10 mouse cellular contexts compared by ENCODE assay signal in the genomic region with DNA sequence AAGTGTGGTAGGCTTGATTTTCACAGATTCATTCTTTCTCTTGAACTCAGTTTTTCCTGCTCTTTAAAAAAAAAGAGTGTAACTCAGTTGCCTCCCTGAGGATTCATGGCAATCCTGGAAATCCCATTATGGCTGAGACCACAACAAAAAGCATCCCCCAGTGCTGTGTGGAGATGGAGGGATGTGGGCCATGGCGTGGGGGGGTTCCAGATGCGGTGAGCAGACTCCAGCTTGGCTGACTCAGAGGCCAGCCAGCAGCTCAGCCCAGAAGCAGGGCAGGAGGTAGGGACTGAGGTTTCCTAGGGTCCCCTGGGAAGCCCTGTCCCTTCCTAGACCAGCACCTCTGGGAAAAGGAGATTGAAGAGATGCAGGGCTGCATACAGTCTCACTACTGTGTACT. TPM values are rescaled to one million over a fixed set of nuclear protein-coding genes. Genes with fewer than 3 reads are reported as not detected.
DNase-seq lines count a peak whose midpoint lies in the region; ATAC-seq and TF ChIP-seq lines count a peak whose summit lies in the region.
"Had no signal": no experiment of that assay in that cellular context is flagged by ENCODE, and none has a peak within 500 bp of the region (broad histone marks: within the 10 kb centered on the region; RNA-seq: fewer than 3 reads in every experiment).

No protein-coding gene starts in this region.

- H3K4me1 ChIP-seq in heart, embryonic 14.5 days (ENCODE audit: control insufficient read depth in 2 of 2, insufficient read depth in 2 of 2, low read length in 2 of 2) = peaks cover 24 to 26% of the 10 kb centered on the region in 2 experiments
- peaks cover 23% of the 10 kb centered on the region for H3K4me1 ChIP-seq in cortical plate, adult 2 months (ENCODE audit: control insufficient read depth, insufficient read depth, low read length)
- 0 out of 2 replicates have a peak, but pooled peaks cover 7% of the 10 kb centered on the region for H3K4me1 ChIP-seq in intestine, postnatal 0 days (replicated peaks; ENCODE audit: control insufficient read depth, insufficient read depth, low read length)
- H3K4me1 ChIP-seq in kidney, embryonic 16.5 days (ENCODE audit: insufficient read depth, low read length) = peaks cover 20% of the 10 kb centered on the region
- H3K4me1 ChIP-seq in kidney, adult 2 months (ENCODE audit: control insufficient read depth, insufficient read depth, low read length) = peaks cover 24% of the 10 kb centered on the region

- no peaks in the 10 kb centered on the region for H3K27me3 ChIP-seq in heart, embryonic 14.5 days (ENCODE audit: control insufficient read depth, insufficient read depth, low read length)
- H3K27me3 ChIP-seq in intestine, postnatal 0 days (replicated peaks; ENCODE audit: control insufficient read depth, insufficient read depth, low read length) = no peaks in the 10 kb centered on the region
- H3K27me3 ChIP-seq in kidney, embryonic 16.5 days (ENCODE audit: insufficient read depth, low read length) = no peaks in the 10 kb centered on the region
- no peaks in the 10 kb centered on the region for H3K27me3 ChIP-seq in kidney, adult 2 months (replicated peaks; ENCODE audit: control insufficient read depth, insufficient read depth, low read length)

- no peaks in the 10 kb centered on the region for H3K9me3 ChIP-seq in heart, embryonic 14.5 days (ENCODE audit: control insufficient read depth, low read length)
- no peaks in the 10 kb centered on the region for H3K9me3 ChIP-seq in intestine, postnatal 0 days (ENCODE audit: control insufficient read depth)
- H3K9me3 ChIP-seq in kidney, embryonic 16.5 days (ENCODE audit: low read length) = no peaks in the 10 kb centered on the region

- no peak for TF ChIP-seq CTCF in cortical plate, adult 2 months (IDR thresholded peaks at IDR 0.05; ENCODE audit: extremely low read depth, insufficient read depth, low read length)
- TF ChIP-seq CTCF in intestine, postnatal 0 days (IDR thresholded peaks at IDR 0.05; ENCODE audit: low read depth) = no peak
- no peak for TF ChIP-seq CTCF in kidney, adult 2 months (conservative IDR thresholded peaks at IDR 0.05; ENCODE audit: insufficient read depth, insufficient read length, low read depth, low read length)

- H3K4me3 ChIP-seq in heart, embryonic 14.5 days (ENCODE audit: control insufficient read depth in 1 of 2, insufficient read depth in 1 of 2, low read depth in 1 of 2, low read length in 2 of 2) = no peak overlapping the region
- no peak overlapping the region for H3K4me3 ChIP-seq in cortical plate, adult 2 months (ENCODE audit: insufficient read depth, low read length)
- no peak overlapping the region for H3K4me3 ChIP-seq in intestine, postnatal 0 days (ENCODE audit: low read depth, low read length)
- H3K4me3 ChIP-seq in kidney, embryonic 16.5 days (ENCODE audit: low read length) = no peak overlapping the region
- no peak overlapping the region for H3K4me3 ChIP-seq in kidney, adult 2 months (ENCODE audit: insufficient read depth, low read depth, low read length)

- 50% methylated on average over 2 of the region's 2 CpGs for WGBS in heart, embryonic 14.5 days
- 60% methylated on average over 2 of the region's 2 CpGs for WGBS in intestine, postnatal 0 days
- WGBS in kidney, embryonic 16.5 days = 63% methylated on average over 2 of the region's 2 CpGs
- 75% methylated on average over 2 of the region's 2 CpGs for WGBS in kidney, adult 2 months

- H3K36me3 ChIP-seq in heart, embryonic 14.5 days (ENCODE audit: control insufficient read depth, insufficient read depth, low read length) = peaks cover 3% of the 10 kb centered on the region; the same call in 1 of the 2 replicates
- H3K36me3 ChIP-seq in intestine, postnatal 0 days (ENCODE audit: control insufficient read depth, insufficient read depth) = peaks cover 9% of the 10 kb centered on the region; the same call in 1 of the 2 replicates
- H3K36me3 ChIP-seq in kidney, embryonic 16.5 days (ENCODE audit: insufficient read depth, low read length) = no peaks in the 10 kb centered on the region
- no peaks in the 10 kb centered on the region for H3K36me3 ChIP-seq in kidney, adult 2 months (ENCODE audit: control insufficient read depth, insufficient read depth, low read length)

- H3K4me2 ChIP-seq in heart, embryonic 14.5 days (ENCODE audit: low read length) = 0 out of 2 replicates have a peak overlapping the region, but pooled peaks have one; percentile 45
- no peak overlapping the region for H3K4me2 ChIP-seq in intestine, postnatal 0 days (replicated peaks; ENCODE audit: low read depth)
- H3K4me2 ChIP-seq in kidney, embryonic 16.5 days (replicated peaks; ENCODE audit: low read depth, low read length) = no peak overlapping the region

- peak overlapping the region; percentile 80 to 87 for H3K27ac ChIP-seq in heart, embryonic 14.5 days (replicated peaks in 1 of 2; ENCODE audit: control insufficient read depth in 1 of 2, insufficient read depth in 1 of 2, low read depth in 2 of 2, low read length in 2 of 2)
- 0 out of 2 replicates have a peak overlapping the region, but pooled peaks have one; percentile 25 for H3K27ac ChIP-seq in cortical plate, adult 2 months (ENCODE audit: insufficient read depth, low read length)
- H3K27ac ChIP-seq in intestine, postnatal 0 days (ENCODE audit: low read depth, low read length) = peak overlapping the region; percentile 70; the same call in 1 of the 2 replicates
- no peak overlapping the region for H3K27ac ChIP-seq in kidney, embryonic 16.5 days (ENCODE audit: low read length)
- no peak overlapping the region for H3K27ac ChIP-seq in kidney, adult 2 months (ENCODE audit: insufficient read depth, low read depth, low read length)

- peak overlapping the region; percentile 49; the same call in 1 of the 2 replicates for H3K9ac ChIP-seq in heart, embryonic 14.5 days (ENCODE audit: low read length)
- no peak overlapping the region for H3K9ac ChIP-seq in intestine, postnatal 0 days (ENCODE audit: low read depth, low read length)
- H3K9ac ChIP-seq in kidney, embryonic 16.5 days (replicated peaks; ENCODE audit: low read length) = no peak overlapping the region

- DNase-seq in heart, adult 18-20 months = no peak
- DNase-seq in 416B (ENCODE audit: low read depth) = peak; percentile 29
- no peak for DNase-seq in kidney, adult 2 months
- DNase-seq in lung, postnatal 36 days = no peak
- DNase-seq: left cerebral cortex, postnatal 4 days had no signal

- no peak for TF ChIP-seq POLR2A in cortical plate, adult 2 months (IDR thresholded peaks at IDR 0.05; ENCODE audit: extremely low read depth, insufficient read depth, low read length)
- no peak for TF ChIP-seq POLR2A in kidney, adult 2 months (IDR thresholded peaks at IDR 0.05; ENCODE audit: low read depth, low read length)

- no peak for ATAC-seq in heart, embryonic 14.5 days (ENCODE audit: insufficient number of reproducible peaks, insufficient read depth, low FRiP score, low read depth)
- no peak for ATAC-seq in intestine, postnatal 0 days
- ATAC-seq in kidney, embryonic 16.5 days (ENCODE audit: low FRiP score, low TSS enrichment) = no peak
- ATAC-seq: hindbrain, embryonic 16.5 days had no signal

RNA-seq across cellular contexts. Expression of a gene that starts 38.9 kb away (rescaled TPM):
- 51.4 and 58.2 TPM in 2 replicates for polyA plus RNA-seq in heart, embryonic 14.5 days (2014; fragmentation: Nextera tagmentation; extraction: Ambion mirVana)
- 10 to 100 TPM; 38.7 to 43.8 TPM for total RNA-seq in heart, adult 18-20 months (2021)
- 4.9 and 5.5 TPM in 2 replicates for polyA plus RNA-seq in cortical plate, adult 2 months (2012; rRNA removed)
- 24.2 and 25.5 TPM in 2 replicates for polyA plus RNA-seq in intestine, postnatal 0 days (2015; fragmentation: Nextera tagmentation; extraction: Ambion mirVana)
- 46.2 and 46.5 TPM in 2 replicates for polyA plus RNA-seq in kidney, embryonic 16.5 days (2015; fragmentation: Nextera tagmentation; extraction: Ambion mirVana)
- polyA plus RNA-seq in kidney, adult 2 months (2012; rRNA removed) = 90.1 and 93.0 TPM in 2 replicates

RNA-seq across cellular contexts. Expression of a gene that starts 45.5 kb away (rescaled TPM):
- 9.0 and 11.0 TPM in 2 replicates for polyA plus RNA-seq in heart, embryonic 14.5 days (2014; fragmentation: Nextera tagmentation; extraction: Ambion mirVana)
- total RNA-seq in heart, adult 18-20 months (2021) = 1 to 10 TPM; 2.2 to 2.6 TPM
- polyA plus RNA-seq in cortical plate, adult 2 months (2012; rRNA removed) = 123 and 124 TPM in 2 replicates
- polyA plus RNA-seq in intestine, postnatal 0 days (2015; fragmentation: Nextera tagmentation; extraction: Ambion mirVana) = 5.9 and 6.3 TPM in 2 replicates
- polyA plus RNA-seq in kidney, embryonic 16.5 days (2015; fragmentation: Nextera tagmentation; extraction: Ambion mirVana) = 10.9 and 13.6 TPM in 2 replicates
- 1.1 and 1.2 TPM in 2 replicates for polyA plus RNA-seq in kidney, adult 2 months (2012; rRNA removed)

Comparison
In these comparisons a context has a peak if more than half of its experiments do, and no peak if none do; other contexts are left out.
1. H3K27ac ChIP-seq: peak in heart, embryonic 14.5 days (2 of 2), cortical plate, adult 2 months (single experiment) and intestine, postnatal 0 days (single experiment); none in kidney, embryonic 16.5 days (single experiment) and kidney, adult 2 months (single experiment).